Mouse (Mus musculus) lung, postnatal 4 days (tissue): ENCODE data around the gene Fap.

Source experiments
- DNase-seq, 2 experiments: peaks; one replicate each; pipeline ENCODE4 v3.0.0; 2021

Gene Fap

DNA sequence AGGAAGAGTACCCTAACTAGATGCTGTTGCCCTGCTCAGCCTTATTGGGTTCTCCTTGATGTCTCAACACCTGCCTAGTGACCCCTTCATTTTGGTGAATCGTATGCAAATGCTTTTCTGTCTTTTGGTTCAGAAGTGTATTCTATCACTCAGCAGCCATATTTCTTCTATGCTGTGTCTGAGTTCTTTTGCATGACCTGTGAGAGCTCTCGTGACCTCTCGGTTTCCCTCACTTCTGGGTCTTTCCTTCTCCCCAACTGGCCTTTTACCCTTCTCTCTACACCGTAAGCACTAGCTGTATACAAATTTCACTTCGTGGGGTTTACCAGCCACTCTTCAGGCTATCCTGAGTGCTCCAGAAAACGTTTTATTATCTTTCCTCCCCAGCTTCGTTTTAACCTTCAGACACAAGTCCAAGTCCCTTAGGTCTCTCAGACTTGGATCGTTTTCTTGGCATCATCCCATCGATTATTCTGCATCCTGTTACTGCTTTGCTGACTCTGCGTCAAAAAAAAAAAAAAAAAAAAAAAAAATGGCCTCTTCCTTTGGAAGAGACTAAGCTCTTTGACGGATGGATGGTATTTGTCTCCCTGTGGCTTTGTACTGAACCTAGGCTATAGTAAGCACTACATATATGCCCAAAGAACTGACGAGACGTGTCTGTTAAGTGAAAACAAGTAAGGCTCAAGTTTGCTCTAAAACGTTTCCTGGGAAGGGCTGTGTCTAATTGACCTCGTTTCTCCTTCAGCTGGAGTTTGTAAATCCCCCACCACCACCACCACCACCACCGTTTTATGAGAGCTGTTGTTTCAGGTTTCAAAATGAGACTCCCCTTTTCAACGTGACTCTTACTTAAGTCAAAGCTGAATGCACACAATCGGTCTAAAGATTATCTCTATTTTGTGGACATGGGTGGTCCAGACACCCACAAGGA, 114.4 kb downstream of the Fap start:
- DNase-seq: no peak

- DNase-seq: no peak
Measured at GRCm38 (mm10) chr2:62458070-62458469, 115.8 kb downstream of the Fap start.

DNA sequence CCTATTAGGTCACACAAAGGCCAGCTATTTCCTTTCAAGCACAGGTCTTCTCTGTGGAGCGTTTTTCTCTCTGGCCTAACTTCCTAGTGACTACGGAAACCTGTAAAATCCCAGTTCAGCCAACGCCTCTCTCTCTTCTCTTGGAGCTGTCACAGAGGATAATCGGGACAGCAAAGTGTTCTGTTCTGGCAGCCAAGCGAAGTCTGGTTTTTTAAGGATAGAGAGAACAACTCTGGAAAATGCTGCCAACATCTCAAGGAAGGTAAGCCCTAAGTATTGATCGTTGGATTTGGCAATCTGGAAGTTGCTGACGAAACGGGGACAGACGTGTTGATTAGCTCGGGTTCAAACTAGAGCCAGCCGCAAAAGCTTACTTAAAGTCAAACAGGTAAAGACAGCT, 118.9 kb downstream of the Fap start:
- no peak for DNase-seq

- DNase-seq: no peak
Measured at GRCm38 (mm10) chr2:62454033-62454432, 119.8 kb downstream of the Fap start.
